Mouse (Mus musculus) C2C12 (cell line): ENCODE results near the gene Kdm2b.

ENCODE experiments used
- CTCF ChIP-seq: IDR thresholded peaks from one replicate; pipeline ENCODE4 v1.5.1; 2011; ENCODE audit not compliant: control insufficient read depth, insufficient read depth, insufficient read length
- FOSL1 ChIP-seq: IDR thresholded peaks from one replicate; pipeline ENCODE4 v1.8.0; 2011; ENCODE audit warnings: mild to moderate bottlenecking, low read length; ENCODE audit not compliant: poor library complexity, insufficient read depth, severe bottlenecking
- MAX ChIP-seq: IDR thresholded peaks from one replicate; pipeline ENCODE4 v1.6.1; 2011; ENCODE audit warnings: mild to moderate bottlenecking, control low read depth
- MYOD1 ChIP-seq: IDR thresholded peaks from one replicate; pipeline ENCODE4 v1.6.1; 2011; ENCODE audit warnings: low read depth; ENCODE audit not compliant: control insufficient read depth, insufficient read length
- MYOG ChIP-seq: IDR thresholded peaks from one replicate; pipeline ENCODE4 v1.6.1; 2011; ENCODE audit not compliant: control insufficient read depth, insufficient read length; ENCODE audit errors: extremely low read depth
- USF1 ChIP-seq: IDR thresholded peaks from one replicate; pipeline ENCODE4 v1.6.1; 2011; ENCODE audit warnings: low read depth, mild to moderate bottlenecking, control low read depth, moderate library complexity

DNA sequence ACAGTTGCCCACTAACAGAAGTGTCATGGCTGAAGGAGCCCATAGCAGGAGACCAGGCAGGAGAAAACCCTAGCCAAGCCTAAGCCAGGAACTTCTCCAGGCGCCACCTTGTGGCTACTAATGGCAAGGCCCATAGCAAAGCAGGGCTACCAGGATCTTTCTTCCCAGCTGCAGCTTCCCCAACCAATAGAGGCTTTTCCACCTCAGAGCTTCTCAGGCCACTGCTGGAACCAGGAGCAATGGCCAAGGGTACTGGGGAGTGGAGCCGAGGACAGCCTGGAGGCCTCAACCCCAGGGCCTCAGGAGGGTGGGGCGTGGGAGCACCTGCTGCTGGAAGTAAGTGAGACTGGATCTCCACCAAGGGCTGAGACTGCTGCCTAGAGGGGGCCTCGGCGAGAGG is 108.3 kb downstream of the Kdm2b start:
- TF ChIP-seq CTCF (peak; percentile 57), MYOD1 (no peak), MYOG (no peak), MAX (no peak), FOSL1 (no peak), USF1 (no peak)
